Mouse (Mus musculus) heart, adult 2 months (tissue): ENCODE measurements around the gene Aatf. TPM values are rescaled to one million over a fixed set of nuclear protein-coding genes. Genes with fewer than 3 reads are reported as not detected.

Experiments used
- DNase-seq, 2 experiments: peaks; one replicate each; pipeline ENCODE4 v3.0.0; 2021
- H3K27ac ChIP-seq: fragments of 200-600 bp; 2 replicates; pipeline ENCODE4 v1.8.1; 2022
- H3K27me3 ChIP-seq: fragments of 200-500 bp; 2 replicates; pipeline ENCODE4 v1.6.1; 2012; ENCODE audit warnings: mild to moderate bottlenecking, low read length, inconsistent platforms, mixed read lengths; ENCODE audit not compliant: control insufficient read depth, insufficient read depth
- H3K36me3 ChIP-seq: fragments of 200-500 bp; 2 replicates; pipeline ENCODE4 v1.6.1; 2012; ENCODE audit warnings: low read length, inconsistent platforms; ENCODE audit not compliant: control insufficient read depth, insufficient read depth
- H3K4me1 ChIP-seq: fragments of 200-500 bp; 2 replicates; pipeline ENCODE4 v1.6.1; 2011; ENCODE audit warnings: low read length; ENCODE audit not compliant: control insufficient read depth, insufficient read depth
- H3K4me3 ChIP-seq: fragments of 200-600 bp; 2 replicates; pipeline ENCODE4 v1.8.1; 2022
- H3K79me2 ChIP-seq: fragments of 200-500 bp; replicated peaks from 2 replicates; pipeline ENCODE4 v1.6.1; 2012; ENCODE audit warnings: mild to moderate bottlenecking, inconsistent platforms, low read length, moderate library complexity, mixed read lengths; ENCODE audit not compliant: control insufficient read depth, insufficient read depth
- H3K9ac ChIP-seq: fragments of 200-500 bp; 2 replicates; pipeline ENCODE4 v1.6.1; 2012; ENCODE audit warnings: low read depth, mild to moderate bottlenecking, control low read depth, inconsistent platforms, low read length, mixed read lengths
- CTCF ChIP-seq: fragments of 200-600 bp; IDR thresholded peaks from 2 replicates; pipeline ENCODE4 v1.8.1; 2022; ENCODE audit warnings: antibody characterized with exemption, mild to moderate bottlenecking, moderate library complexity
- EP300 ChIP-seq: fragments of 200-500 bp; IDR thresholded peaks from 2 replicates; pipeline ENCODE4 v1.6.1; 2011; ENCODE audit warnings: low read depth, low read length, control low read depth; ENCODE audit not compliant: insufficient read depth
- POLR2A ChIP-seq: fragments of 200-500 bp; IDR thresholded peaks from 2 replicates; pipeline ENCODE4 v1.6.1; 2011; ENCODE audit warnings: mild to moderate bottlenecking, low read depth, low read length, control low read depth; ENCODE audit not compliant: insufficient read depth
- WGBS: fragments of 180-500 bp; shearing (Covaris S2); methylation state at CpG from one replicate; pipeline ENCODE4 v1.1.7; 2018; 5-methylcytosine and 5-hydroxymethylcytosine counted together
- intact Hi-C: fragments of 180-260 bp; cut with DNase I; formaldehyde crosslinking; loops from one replicate; pipeline ENCODE4 v1.15.1; 2025
- polyA plus RNA-seq: library from polyadenylated mRNA; depleted of rRNA; stranded (reverse); fragments of >200 nt; gene quantifications from 2 replicates; pipeline ENCODE4 v1.2.3, GENCODE M21; 2012
- total RNA-seq, 2 experiments: library from RNA; stranded (reverse); gene quantifications; 2 replicates each; pipeline ENCODE4 v1.2.3; 2021

The Aatf gene
- total and polyA plus RNA-seq, 3 experiments = 2.9 to 14.3 (median 13.8) TPM

DNA sequence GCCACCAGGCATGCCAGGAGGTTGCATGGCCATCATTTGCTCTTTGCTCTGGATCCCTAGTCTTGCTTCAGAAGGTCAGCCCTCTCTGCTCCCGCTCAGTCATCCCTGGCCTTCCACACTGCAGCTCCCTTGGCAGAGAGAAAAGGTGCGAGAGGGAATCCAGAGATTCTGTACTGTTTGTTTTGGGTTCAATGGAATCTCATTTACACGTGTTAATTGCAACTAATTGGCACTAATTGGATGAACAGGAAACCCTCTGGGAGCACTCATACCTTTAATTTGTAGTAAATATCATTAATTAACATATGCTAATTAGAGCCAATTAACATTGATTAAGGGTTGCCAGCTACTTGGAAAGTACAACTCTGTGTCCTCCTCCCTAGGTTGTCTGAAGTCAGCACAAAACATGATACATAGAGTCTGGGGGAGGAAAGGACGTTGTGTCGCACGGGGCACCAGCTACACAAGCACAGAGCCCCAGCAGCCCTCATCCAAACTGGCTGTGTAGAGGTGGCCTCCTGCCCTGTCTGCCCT, 36.0 kb upstream of the Aatf start:
- Histone ChIP-seq H3K9ac (no peak overlapping the region), H3K4me1 (no peaks in the 10 kb centered on the region), H3K4me3 (no peak overlapping the region), H3K36me3 (no peaks in the 10 kb centered on the region), H3K27me3 (no peaks in the 10 kb centered on the region), H3K27ac (no peak overlapping the region), H3K79me2 (no peaks in the 10 kb centered on the region)
- intact Hi-C loops = no loop called here
- DNase-seq = no peak
- 41% methylated on average over 6 of the region's 6 CpGs for WGBS
- no peak for TF ChIP-seq POLR2A
- no peak for TF ChIP-seq CTCF
- TF ChIP-seq EP300 = no peak

DNA sequence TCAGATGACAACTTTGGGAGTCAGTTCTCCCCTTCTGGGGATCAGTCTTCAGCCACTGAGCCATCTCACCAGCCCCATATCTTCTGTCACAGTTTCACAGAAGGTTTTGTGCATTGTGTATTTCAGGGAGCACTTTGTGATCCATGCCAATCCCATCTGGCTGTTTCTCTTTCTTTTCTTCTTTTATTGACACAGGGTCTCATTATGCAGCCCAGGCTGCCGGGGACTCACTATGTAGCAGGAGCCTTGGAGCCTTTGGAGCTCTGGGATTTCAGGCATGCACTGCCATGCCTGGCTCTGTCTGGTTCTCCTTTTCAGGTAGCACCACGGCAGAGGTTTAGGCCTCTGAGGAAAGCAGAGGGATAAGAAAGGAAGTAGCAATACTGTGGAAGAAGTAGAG, 35.0 kb upstream of the Aatf start:
- WGBS = 48% methylated on average over 2 of the region's 2 CpGs
- Histone ChIP-seq H3K27me3 (no peaks in the 10 kb centered on the region), H3K79me2 (no peaks in the 10 kb centered on the region), H3K4me1 (no peaks in the 10 kb centered on the region), H3K9ac (no peak overlapping the region), H3K27ac (no peak overlapping the region), H3K4me3 (no peak overlapping the region), H3K36me3 (no peaks in the 10 kb centered on the region)
- intact Hi-C loops = no loop called here
- TF ChIP-seq POLR2A = no peak
- no peak for TF ChIP-seq CTCF
- no peak for TF ChIP-seq EP300
- DNase-seq = no peak

DNA sequence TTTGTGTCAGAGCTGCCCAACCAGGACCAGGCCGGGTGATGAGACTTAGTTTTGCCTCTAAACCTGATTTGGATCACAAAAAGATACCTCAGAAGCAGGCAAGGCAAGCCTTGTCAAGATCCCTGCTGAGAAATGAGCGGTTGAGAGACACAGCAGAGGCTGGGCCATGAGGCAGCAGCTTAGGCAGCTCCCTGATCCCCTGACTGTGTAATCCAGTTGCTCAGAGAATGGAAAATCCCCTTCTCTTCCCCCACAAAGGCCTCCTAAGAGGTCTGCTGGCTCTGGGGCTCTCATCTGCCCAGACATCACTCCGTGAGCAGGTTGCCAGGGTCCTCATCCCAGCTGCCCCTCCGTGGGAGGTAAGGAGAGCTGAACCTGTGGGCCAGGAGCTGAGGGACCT, 26.7 kb upstream of the Aatf start:
- H3K36me3 ChIP-seq = no peaks in the 10 kb centered on the region
- no peaks in the 10 kb centered on the region for H3K79me2 ChIP-seq
- no peaks in the 10 kb centered on the region for H3K4me1 ChIP-seq
- H3K27ac ChIP-seq = no peak overlapping the region
- TF ChIP-seq POLR2A (no peak), CTCF (no peak), EP300 (no peak)
- no peak for DNase-seq
- 38% methylated on average over 4 of the region's 4 CpGs for WGBS
- H3K27me3 ChIP-seq = peaks cover 1% of the 10 kb centered on the region; the same call in 1 of the 2 replicates
- intact Hi-C loops = no loop called here
- H3K4me3 ChIP-seq = no peak overlapping the region
- H3K9ac ChIP-seq = no peak overlapping the region

DNA sequence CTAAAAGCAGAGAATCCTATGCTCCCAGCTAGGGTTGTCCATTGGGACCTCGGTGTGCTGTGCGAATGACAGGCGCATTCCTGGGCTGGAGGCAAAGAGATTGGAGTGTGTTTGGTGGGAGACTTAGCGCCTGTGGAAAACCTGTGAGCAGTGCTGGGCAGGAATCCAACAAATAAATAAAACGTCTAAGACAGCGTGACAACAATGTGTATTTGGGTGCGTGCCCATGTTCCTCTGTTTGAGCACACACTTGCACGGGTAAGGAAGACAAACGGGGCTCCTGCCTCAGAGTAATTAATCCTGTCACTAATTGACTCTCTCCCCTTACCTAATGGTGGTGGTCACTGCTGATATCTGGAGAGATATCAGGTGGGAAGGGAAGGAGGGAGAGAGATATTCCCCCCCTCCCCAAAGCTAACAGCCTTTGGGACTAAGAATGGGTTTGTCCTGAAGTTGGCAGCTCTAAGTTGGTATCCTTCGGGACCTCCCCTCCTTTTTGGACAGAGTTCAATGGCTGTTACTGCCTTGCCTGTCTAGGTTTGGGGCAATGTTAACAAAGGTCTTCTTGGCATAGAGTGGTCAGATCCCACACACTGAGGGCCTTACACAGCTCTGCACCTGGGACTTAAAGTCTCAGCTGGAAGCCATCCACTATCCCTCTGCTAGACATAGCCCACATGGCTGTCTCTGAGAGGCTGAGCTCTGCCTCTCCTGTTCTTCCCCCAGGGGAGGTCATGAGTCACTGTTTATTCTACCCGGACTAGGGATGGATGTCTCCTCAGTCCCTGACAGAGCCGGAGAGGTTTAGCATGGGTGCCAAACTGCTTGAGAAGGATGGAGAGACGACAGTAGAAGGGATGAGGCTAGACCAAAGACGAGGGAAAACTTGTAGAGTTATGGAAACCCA, 16.7 kb upstream of the Aatf start:
- H3K4me1 ChIP-seq = no peaks in the 10 kb centered on the region
- no peak for DNase-seq
- no peak overlapping the region for H3K4me3 ChIP-seq
- intact Hi-C loops = no loop called here
- 4% methylated on average over 14 of the region's 14 CpGs for WGBS
- peaks cover 34% of the 10 kb centered on the region for H3K27me3 ChIP-seq
- no peak overlapping the region for H3K9ac ChIP-seq
- no peaks in the 10 kb centered on the region for H3K79me2 ChIP-seq
- no peak overlapping the region for H3K27ac ChIP-seq
- TF ChIP-seq CTCF = no peak
- TF ChIP-seq EP300 = no peak
- TF ChIP-seq POLR2A = no peak
- H3K36me3 ChIP-seq = no peaks in the 10 kb centered on the region

DNA sequence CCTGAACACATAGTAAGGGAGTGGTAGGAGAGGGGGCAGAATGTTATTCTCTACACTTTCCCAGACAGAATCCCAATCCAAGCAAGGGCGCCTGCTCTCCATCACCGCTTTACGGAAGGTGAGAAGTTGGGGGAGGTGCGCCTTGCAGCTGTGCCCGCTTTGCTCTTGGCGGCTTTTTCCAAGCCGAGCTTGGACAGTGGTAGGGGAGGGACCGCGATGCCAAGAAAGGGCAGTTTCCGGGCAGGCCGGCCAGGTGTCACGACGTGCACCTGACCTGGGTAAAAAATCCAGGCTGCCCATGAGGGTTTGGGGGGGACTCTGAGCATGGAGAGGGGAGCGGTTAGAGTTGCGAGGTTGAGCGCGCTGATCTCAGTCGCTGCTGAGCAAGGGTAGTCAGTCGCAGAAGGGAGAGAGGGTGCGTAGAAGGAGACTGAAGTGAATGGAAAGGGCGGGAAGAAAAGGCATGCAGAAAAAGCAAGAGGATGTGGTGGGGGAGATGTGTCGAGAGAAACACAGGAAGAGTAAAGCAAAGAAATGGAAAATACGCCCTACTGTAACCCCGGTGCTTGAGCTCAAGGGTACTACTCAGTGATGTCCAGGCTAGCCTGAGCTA, 15.9 kb upstream of the Aatf start:
- Histone ChIP-seq H3K9ac (no peak overlapping the region), H3K27ac (no peak overlapping the region), H3K36me3 (no peaks in the 10 kb centered on the region), H3K4me1 (no peaks in the 10 kb centered on the region), H3K4me3 (no peak overlapping the region), H3K79me2 (no peaks in the 10 kb centered on the region), H3K27me3 (peaks cover 38% of the 10 kb centered on the region)
- WGBS = 4% methylated on average over 24 of the region's 24 CpGs
- TF ChIP-seq POLR2A (no peak), CTCF (no peak), EP300 (no peak)
- no peak for DNase-seq
- intact Hi-C loops = no loop called here
